Mouse (Mus musculus) MEL (cell line): ENCODE results near the gene Tead3. TPM values are rescaled to one million over a fixed set of nuclear protein-coding genes. Genes with fewer than 3 reads are reported as not detected.
A peak's percentile ranks its signal among the peaks of the same experiment; 100 is the strongest.

Experiments used
- DNase-seq: peaks from one replicate; pipeline ENCODE4 v3.0.0; 2011; ENCODE audit warnings: low read depth, low spot score
- H3K27ac ChIP-seq: 2 replicates; pipeline ENCODE4 v1.5.1; 2012; ENCODE audit warnings: low read depth, mild to moderate bottlenecking, control low read depth, low read length, moderate library complexity; ENCODE audit not compliant: control insufficient read depth
- H3K27me3 ChIP-seq, 2 experiments: fragments of 150-350 bp in 1 of 2; sonication (generic) in 1 of 2; 2 replicates each; pipeline ENCODE4 v1.6.1; 2012; ENCODE audit warnings: low read length in 2 of 2, mild to moderate bottlenecking in 2 of 2, improper control_type of control experiment in 1 of 2, moderate library complexity in 1 of 2; ENCODE audit not compliant: insufficient read depth in 2 of 2, control insufficient read depth in 1 of 2
- H3K36me3 ChIP-seq, 2 experiments: 2 replicates each; pipeline ENCODE4 v1.6.1; 2012 to 2014; ENCODE audit warnings: low read length in 2 of 2, improper control_type of control experiment in 1 of 2, inconsistent platforms in 1 of 2, mild to moderate bottlenecking in 1 of 2; ENCODE audit not compliant: insufficient read depth in 2 of 2, control insufficient read depth in 1 of 2
- H3K4me1 ChIP-seq, 2 experiments: fragments of 150-350 bp in 1 of 2; sonication (generic) in 1 of 2; 2 replicates each; pipeline ENCODE4 v1.6.1; 2012; ENCODE audit warnings: low read length in 2 of 2, improper control_type of control experiment in 1 of 2, mild to moderate bottlenecking in 1 of 2; ENCODE audit not compliant: insufficient read depth in 2 of 2, control insufficient read depth in 1 of 2
- H3K4me3 ChIP-seq, 2 experiments: fragments of 150-350 bp in 1 of 2; sonication (generic) in 1 of 2; 2 replicates each; pipeline ENCODE4 v1.5.1; 2012; ENCODE audit warnings: low read depth in 2 of 2, low read length in 2 of 2, mild to moderate bottlenecking in 2 of 2, moderate library complexity in 2 of 2, control low read depth in 1 of 2, improper control_type of control experiment in 1 of 2; ENCODE audit not compliant: control insufficient read depth in 1 of 2, insufficient read depth in 1 of 2
- H3K79me2 ChIP-seq: 2 replicates; pipeline ENCODE4 v1.6.1; 2012; ENCODE audit warnings: mild to moderate bottlenecking, low read length, moderate library complexity; ENCODE audit not compliant: control insufficient read depth, poor library complexity, insufficient read depth
- H3K9ac ChIP-seq: 2 replicates; pipeline ENCODE4 v1.6.1; 2012; ENCODE audit warnings: low read depth, mild to moderate bottlenecking, control low read depth, low read length, moderate library complexity; ENCODE audit not compliant: control insufficient read depth, poor library complexity, severe bottlenecking
- H3K9me3 ChIP-seq: fragments of 150-350 bp; sonication (generic); replicated peaks from 2 replicates; pipeline ENCODE4 v1.6.1; 2012; ENCODE audit warnings: mild to moderate bottlenecking, low read length, improper control_type of control experiment, moderate library complexity; ENCODE audit not compliant: insufficient read depth
- CHD1 ChIP-seq: IDR thresholded peaks from 2 replicates; pipeline ENCODE4 v1.6.1; 2012; ENCODE audit warnings: low read depth, mild to moderate bottlenecking, inconsistent platforms, low read length, improper control_type of control experiment
- ELF1 ChIP-seq: IDR thresholded peaks from 2 replicates; pipeline ENCODE4 v1.6.1; 2014; ENCODE audit warnings: low read depth, mild to moderate bottlenecking, inconsistent platforms, low read length, improper control_type of control experiment, moderate library complexity
- ETS1 ChIP-seq: IDR thresholded peaks from 2 replicates; pipeline ENCODE4 v1.6.1; 2012; ENCODE audit warnings: low read depth, mild to moderate bottlenecking, inconsistent platforms, low read length, improper control_type of control experiment, moderate library complexity
- GABPA ChIP-seq: IDR thresholded peaks from 2 replicates; pipeline ENCODE4 v1.6.1; 2012; ENCODE audit warnings: low read depth, mild to moderate bottlenecking, inconsistent platforms, low read length, improper control_type of control experiment, moderate library complexity
- MAFK ChIP-seq: IDR thresholded peaks from 2 replicates; pipeline ENCODE4 v1.6.1; 2011; ENCODE audit warnings: low read depth, mild to moderate bottlenecking, low read length, improper control_type of control experiment, borderline replicate concordance
- MAX ChIP-seq: IDR thresholded peaks from 2 replicates; pipeline ENCODE4 v1.6.1; 2011; ENCODE audit warnings: low read length, improper control_type of control experiment
- POLR2A ChIP-seq, 2 experiments: IDR thresholded peaks; 2 replicates each; pipeline ENCODE4 v1.6.1; 2011 to 2012; ENCODE audit warnings: low read length in 2 of 2, mild to moderate bottlenecking in 2 of 2, control low read depth in 1 of 2, improper control_type of control experiment in 1 of 2, low read depth in 1 of 2, moderate library complexity in 1 of 2; ENCODE audit not compliant: control insufficient read depth in 1 of 2, insufficient read depth in 1 of 2, poor library complexity in 1 of 2
- POLR2AphosphoS5 ChIP-seq: IDR thresholded peaks from 2 replicates; pipeline ENCODE4 v1.6.1; 2012; ENCODE audit warnings: low read depth, borderline replicate concordance, mild to moderate bottlenecking, inconsistent platforms, low read length, moderate library complexity, mixed read lengths
- RAD21 ChIP-seq: IDR thresholded peaks from 2 replicates; pipeline ENCODE4 v1.6.1; 2011; ENCODE audit warnings: mild to moderate bottlenecking, low read depth, low read length, improper control_type of control experiment
- USF1 ChIP-seq: IDR thresholded peaks from 2 replicates; pipeline ENCODE4 v1.6.1; 2014; ENCODE audit warnings: low read depth, mild to moderate bottlenecking, inconsistent platforms, low read length, improper control_type of control experiment, moderate library complexity
- ZKSCAN1 ChIP-seq: IDR thresholded peaks from 2 replicates; pipeline ENCODE4 v1.6.1; 2012; ENCODE audit warnings: low read depth, mild to moderate bottlenecking, inconsistent platforms, low read length, improper control_type of control experiment, moderate library complexity
- polyA plus RNA-seq, 2 experiments: library from polyadenylated mRNA; stranded (reverse) in 1 of 2; unstranded in 1 of 2; fragments of >175 nt in 1 of 2; fragments of >200 nt in 1 of 2; gene quantifications; 2 replicates each; pipeline versions ENCODE4 v1.2.1 to v1.2.4; 2012; ENCODE audit warnings: low replicate concordance in 2 of 2, low read depth in 1 of 2; ENCODE audit not compliant: insufficient read length in 2 of 2, insufficient read depth in 1 of 2, missing spikeins in 1 of 2
- total RNA-seq: library from RNA; depleted of rRNA; stranded (reverse); fragments of 300-350 nt; gene quantifications from 2 replicates; pipeline ENCODE4 v1.2.3, GENCODE M21; 2012

Tead3 gene
- total and polyA plus RNA-seq, 3 experiments, result 0.73 to 4.1 TPM; not detected in 1

DNA sequence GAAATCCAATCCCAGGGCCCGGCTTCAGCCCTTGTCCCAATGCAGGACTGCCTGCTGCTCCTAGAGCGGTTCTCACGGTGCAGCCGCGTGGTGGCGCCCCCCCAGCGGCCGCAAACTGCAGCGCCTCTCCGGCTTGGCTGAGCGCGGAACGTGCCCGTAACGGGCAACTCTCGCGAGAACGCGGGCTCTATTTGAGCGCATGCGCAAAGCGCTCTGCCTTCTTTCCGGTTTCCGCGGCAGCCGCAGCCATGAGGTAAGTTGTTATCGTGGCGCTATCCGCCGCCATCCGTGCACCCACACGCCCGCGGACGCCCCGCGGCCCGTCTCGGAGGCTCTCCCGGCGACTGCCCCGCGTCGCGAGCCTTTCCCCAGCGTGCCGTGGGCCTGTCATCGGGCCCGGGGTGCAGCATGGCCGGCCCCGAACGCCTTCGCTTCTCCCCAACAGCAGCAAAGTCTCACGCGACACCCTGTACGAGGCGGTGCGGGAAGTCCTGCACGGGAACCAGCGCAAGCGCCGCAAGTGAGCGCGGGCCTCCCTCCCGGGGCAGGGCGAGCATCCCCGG is 22.2 kb downstream of the Tead3 start, which contains the start of gene Rpl10a (continued):
- peak; percentile 95 for TF ChIP-seq MAX
- no peak; the same call in 1 of the 2 replicates for TF ChIP-seq POLR2AphosphoS5
- TF ChIP-seq ELF1, result peak; percentile 82
- no peak for TF ChIP-seq ZKSCAN1
- no peak for TF ChIP-seq GABPA
- peak; percentile 16; the same call in 1 of the 2 replicates for TF ChIP-seq RAD21
- peak; percentile 30; the same call in 1 of the 2 replicates for TF ChIP-seq ETS1
- peak; percentile 92 to 97 for TF ChIP-seq POLR2A (IDR thresholded peaks at IDR 0.05; ENCODE audit: control insufficient read depth in 1 of 2, insufficient read depth in 1 of 2, low read depth in 1 of 2, low read length in 2 of 2, poor library complexity in 1 of 2)

DNA sequence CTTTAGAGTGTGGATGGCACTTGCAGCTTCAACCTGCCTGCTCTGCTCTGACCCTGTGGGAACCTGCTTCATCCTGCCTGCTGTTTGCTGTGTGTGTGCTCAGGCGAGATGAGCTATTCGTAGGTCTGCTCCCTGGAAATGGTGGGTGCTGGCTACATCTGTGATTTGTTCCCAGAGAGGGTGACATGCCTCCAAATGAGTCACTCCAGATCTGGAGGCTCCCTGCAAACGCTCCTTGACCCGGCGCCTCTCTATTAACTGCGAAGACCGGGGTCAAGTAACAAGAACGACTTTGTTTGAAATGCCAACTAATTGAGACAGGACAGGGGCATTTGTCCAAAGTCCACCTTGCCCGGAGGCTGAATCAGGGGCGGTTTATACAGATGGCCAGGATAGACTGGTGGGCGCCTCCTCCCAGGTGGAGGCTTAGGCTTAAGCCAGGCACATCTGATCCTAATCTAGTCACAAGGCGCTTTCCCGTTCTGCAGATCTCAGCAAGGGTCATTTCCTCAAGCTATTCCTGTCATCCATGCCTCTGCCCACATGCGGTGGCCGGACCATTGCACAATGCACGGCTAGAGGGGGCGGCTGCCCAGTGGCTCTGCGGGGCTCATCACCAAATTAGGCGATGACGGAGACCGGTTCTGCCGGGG is 22.8 kb downstream of the Tead3 start:
- Histone ChIP-seq H3K27ac (peak overlapping the region; percentile 59), H3K9me3 (no peaks in the 10 kb centered on the region), H3K4me3 (peak overlapping the region; percentile 36 to 66), H3K36me3 (peaks cover 5 to 7% of the 10 kb centered on the region in 2 experiments), H3K4me1 (peaks cover 0 to 8% of the 10 kb centered on the region in 2 experiments; a peak in 1 of 4 replicates), H3K9ac (peak overlapping the region; percentile 94), H3K79me2 (peaks cover 24% of the 10 kb centered on the region), H3K27me3 (no peaks in the 10 kb centered on the region)
- peak; percentile 40 for DNase-seq
- TF ChIP-seq CHD1, result 0 out of 2 replicates have a peak, but pooled peaks have one; percentile 26
- no peak for TF ChIP-seq ZKSCAN1
- TF ChIP-seq USF1, result 0 out of 2 replicates have a peak, but pooled peaks have one; percentile 15

DNA sequence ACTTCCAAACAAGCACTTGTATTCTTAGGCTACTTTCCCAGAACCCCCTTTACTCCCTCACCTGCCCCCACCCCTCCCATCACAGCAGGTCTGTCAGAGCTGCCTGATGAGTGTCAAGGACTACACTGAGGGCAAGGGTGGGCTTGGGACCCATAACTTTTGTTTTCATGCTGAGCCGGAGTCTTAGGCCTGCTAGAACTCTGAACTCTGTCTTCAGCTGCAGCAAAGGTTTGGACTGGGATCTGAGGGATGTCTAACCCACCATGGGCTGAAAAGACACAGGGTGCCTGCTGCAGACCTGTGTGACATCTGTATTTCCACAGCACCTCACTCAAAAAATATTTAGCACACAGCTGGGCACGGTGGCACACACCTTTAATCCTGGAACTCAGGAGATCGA is 23.7 kb downstream of the Tead3 start:
- Histone ChIP-seq H3K36me3 (peaks cover 5 to 7% of the 10 kb centered on the region in 2 experiments), H3K27ac (no peak overlapping the region), H3K9ac (no peak overlapping the region), H3K79me2 (peaks cover 24% of the 10 kb centered on the region)
- DNase-seq, result no peak
- TF ChIP-seq MAFK (no peak), CHD1 (no peak), POLR2AphosphoS5 (no peak)
- TF ChIP-seq, all 39 proteins: peak for 0
- Histone ChIP-seq H3K4me1 (peaks cover 0 to 8% of the 10 kb centered on the region in 2 experiments; a peak in 1 of 4 replicates), H3K27me3 (no peaks in the 10 kb centered on the region), H3K4me3 (no peak overlapping the region), H3K9me3 (no peaks in the 10 kb centered on the region)
